Mouse (Mus musculus) layer of hippocampus, adult 18-20 months (tissue): ENCODE data around the gene Dlx2. TPM values are rescaled to one million over a fixed set of nuclear protein-coding genes. Genes with fewer than 3 reads are reported as not detected.

Experiments
- DNase-seq, 2 experiments: peaks; one replicate each; pipeline ENCODE4 v3.0.0; 2022; ENCODE audit warnings: low spot score in 2 of 2
- total RNA-seq, 2 experiments: library from RNA; stranded (reverse); gene quantifications; 2 replicates each; pipeline ENCODE4 v1.2.3; 2021

Gene Dlx2
- total RNA-seq, 2 experiments from 2014 or later, result 5.0 to 5.5 TPM

DNA sequence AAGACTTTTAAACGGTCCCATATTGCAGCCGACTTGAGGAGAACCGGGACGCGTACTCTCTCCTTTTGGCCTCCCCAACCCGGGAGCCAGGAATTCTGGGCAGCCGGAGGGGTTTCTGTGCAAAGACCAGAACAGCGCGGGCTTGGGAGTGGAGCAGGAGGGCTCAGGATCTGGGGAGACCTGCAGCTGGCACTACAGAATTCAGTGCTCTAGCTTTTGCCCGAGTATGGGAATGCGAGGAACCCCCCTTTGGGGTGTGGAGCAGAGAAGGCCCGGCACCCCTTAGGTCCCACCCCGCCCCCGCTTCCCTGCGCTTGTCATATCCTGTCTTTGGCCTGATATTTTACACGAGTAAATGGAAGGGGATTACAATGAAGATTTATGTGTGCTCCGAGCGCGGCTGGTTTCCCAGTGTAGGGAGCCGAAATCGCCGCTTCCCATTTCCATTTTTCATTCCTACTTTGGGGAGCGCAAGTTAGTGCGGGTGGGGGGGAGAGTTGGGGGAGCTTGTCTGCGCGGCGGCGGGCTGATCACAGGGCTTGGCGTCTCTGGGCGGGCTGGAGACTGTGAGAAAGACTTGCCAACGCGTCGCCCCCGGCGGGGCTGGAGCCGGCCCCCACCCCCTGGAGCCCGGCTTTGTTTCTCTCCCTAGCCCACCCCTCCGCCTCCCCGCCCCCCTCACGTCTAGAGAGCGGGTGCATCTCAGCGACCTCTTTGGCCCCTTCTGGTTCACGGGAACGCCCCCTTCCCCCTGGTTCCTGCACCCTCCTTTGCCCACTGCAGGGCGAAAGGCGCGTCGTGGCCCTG lies 5.7 kb downstream of the Dlx2 start:
- no peak for DNase-seq

DNA sequence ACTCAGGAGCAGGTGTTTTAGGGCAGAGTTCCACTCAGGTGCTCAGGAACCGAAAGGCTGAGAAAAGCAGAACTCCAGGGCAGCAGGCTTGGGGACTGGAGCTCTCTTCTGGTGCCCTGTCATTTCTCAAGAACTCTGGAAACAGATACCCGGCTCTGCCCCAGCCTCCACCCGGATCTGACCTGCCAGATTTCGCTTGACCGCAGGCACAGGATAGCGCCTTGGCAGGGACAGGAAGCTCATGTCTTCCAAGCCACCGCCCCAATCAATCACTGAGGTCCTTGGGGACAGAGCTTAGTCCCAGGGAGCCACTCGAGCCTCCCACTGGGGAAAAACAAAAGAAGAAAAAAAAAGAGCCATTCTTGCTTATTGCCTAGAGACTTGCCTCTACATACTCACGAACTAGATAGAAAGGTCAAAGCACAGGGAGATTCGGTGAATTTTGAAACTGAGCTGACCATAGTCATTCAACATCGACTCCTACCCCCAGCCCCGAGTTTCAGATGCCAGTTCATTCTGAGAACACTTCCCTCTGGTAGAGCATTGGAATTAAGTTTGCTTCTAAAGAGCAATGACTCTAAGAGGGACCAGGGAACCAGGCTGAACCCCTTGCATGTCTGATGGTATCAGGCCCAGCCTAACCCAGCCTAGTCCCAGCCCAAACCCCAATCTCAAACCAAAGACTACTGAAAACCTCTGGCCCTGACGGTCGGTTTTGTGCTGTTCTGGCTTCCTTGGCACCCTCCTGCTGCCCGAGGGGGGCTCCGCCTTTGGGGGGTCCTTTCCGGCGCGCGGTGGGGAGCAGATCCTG lies 12.1 kb downstream of the Dlx2 start:
- DNase-seq, result no peak

DNA sequence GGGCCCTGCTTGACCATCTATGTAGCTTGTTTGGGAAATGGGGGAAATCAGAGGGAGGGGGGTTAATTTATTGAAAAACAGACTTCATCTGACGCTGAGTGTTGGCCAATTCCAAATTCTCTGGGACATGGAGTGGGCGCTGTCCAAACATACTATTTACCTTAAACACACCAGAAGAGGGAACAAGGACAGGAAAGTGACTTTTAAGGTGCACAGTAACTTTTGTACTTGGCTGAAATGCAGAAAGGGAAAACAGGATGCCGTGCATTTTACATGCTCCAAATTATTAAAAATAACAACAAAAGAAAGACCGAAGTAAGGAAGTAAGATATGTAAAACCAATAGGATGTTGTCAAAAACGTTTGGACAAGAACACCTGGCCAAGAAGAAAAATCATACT lies 13.5 kb downstream of the Dlx2 start:
- DNase-seq, result no peak

DNA sequence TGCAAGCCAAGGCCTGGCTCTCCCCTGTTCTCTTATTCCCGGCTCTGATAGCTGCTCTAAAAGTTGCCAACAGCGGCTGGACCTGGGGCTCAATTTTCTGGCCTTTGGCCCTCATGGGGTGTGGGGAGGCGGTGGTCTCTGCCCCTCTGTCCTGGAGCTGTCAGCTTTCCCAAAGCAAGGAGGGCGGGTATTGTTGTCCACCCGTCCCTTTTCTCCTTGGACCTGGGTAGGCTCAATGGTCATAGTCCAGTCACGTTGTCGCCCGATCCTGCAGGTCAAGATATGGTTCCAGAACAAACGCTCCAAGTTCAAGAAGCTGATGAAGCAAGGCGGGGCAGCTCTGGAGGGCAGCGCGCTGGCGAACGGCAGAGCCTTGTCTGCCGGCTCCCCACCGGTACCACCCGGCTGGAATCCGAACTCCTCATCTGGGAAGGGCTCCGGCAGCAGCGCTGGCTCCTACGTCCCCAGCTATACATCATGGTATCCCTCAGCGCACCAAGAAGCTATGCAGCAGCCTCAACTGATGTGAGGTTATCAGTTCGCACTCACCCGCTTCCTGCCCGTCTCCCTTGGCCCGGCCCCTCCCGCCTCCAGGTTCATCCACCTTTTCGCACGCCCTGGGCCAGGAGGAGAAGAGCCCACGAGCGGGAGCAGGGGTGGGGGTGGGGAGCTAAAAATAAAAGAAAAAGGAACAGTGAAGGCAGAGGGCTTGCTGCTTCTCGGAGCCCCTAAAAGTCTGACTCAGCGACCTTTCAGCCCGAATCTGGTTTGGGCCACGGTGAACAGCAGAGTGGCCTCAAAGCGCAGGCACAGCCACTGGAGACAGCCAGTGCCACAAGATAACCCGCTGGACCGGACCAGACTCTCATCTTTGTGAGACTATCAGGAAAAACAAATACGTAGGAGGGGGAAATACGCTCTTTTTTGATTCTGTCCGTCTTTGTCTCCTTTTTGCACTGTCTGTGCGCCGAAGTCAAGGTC lies 14.3 kb downstream of the Dlx2 start:
- no peak for DNase-seq

DNA sequence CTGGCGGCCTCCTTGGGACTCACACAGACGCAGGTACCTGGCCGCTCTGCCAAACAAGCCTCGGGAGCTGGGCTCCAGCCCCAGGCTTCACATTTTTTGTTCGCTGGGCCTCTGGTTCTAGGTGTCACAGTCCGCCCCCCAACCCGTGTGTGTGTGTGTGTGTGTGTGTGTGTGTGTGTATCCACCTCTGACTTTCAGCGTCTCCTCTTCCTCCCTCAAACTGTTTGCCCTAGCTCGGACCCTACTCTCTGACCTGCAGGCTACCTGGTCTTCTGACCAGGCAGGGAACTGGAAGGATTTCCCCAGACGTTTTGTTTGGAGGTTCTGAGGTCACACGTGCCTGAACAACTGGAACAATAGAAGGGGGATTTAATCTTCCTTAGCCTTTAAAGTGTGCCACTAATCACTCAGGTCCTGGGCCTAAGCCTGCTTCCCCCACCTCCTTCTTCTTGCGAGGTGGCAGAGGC lies 15.4 kb downstream of the Dlx2 start:
- DNase-seq, result no peak

DNA sequence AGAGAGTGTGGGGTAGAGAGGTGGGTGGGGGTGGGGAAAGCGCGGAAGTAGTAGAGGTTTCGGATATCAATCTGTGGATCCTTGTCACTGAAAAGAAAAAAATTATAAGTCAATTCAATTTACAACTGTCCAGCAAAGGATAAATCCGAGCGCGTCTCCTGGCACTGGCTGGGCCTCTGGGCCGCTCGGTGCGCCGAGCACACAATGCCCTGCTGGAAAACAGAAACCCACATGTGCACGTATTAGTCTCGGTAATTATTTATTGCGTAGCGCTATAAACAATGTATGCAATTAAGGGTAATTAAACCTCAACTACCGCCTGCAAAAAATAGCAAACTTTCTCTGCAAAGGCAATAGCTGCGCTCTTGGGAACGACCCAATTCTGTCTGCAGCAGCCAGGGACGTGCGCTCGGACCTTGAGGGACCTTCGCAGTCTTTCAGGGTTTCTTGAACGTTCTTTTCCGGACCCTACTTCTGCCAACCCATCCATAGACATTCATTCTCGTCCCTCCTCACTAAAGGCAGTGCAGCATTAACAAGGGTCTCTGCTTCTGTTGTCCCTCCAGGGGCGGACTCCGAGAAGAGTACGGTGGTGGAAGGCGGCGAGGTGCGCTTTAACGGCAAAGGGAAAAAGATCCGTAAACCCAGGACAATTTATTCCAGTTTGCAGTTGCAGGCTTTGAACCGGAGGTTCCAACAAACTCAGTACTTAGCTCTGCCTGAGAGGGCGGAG lies 16.0 kb downstream of the Dlx2 start:
- DNase-seq, result no peak

DNA sequence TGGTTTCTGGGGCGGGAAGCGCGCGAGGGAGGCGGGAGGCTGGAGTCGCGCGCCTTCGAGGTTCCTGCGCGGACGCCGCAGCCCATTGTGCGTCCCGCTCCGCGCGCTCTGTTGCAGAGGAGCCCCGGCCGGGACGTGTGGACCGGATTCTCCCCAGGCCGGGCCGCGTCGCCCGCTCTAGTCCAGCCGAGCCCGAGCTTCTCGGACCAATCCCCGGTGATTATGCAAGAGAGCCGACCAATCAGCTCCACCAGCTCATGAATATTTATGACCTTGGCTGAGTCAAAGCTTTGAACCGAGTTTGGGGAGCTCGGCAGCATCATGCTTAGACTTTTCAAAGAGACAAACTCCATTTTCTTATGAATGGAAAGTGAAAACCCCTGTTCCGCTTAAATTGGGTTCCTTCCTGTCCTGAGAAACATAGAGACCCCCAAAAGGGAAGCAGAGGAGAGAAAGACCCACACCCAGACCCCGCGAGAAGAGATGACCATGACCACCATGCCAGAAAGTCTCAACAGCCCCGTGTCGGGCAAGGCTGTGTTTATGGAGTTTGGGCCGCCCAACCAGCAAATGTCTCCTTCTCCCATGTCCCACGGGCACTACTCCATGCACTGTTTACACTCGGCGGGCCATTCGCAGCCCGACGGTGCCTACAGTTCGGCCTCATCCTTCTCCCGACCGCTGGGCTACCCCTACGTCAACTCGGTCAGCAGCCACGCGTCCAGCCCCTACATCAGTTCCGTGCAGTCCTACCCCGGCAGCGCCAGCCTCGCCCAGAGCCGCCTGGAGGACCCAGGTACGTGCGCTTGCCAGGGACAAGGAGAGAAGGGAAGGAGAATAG lies 16.8 kb downstream of the Dlx2 start:
- DNase-seq, result no peak

DNA sequence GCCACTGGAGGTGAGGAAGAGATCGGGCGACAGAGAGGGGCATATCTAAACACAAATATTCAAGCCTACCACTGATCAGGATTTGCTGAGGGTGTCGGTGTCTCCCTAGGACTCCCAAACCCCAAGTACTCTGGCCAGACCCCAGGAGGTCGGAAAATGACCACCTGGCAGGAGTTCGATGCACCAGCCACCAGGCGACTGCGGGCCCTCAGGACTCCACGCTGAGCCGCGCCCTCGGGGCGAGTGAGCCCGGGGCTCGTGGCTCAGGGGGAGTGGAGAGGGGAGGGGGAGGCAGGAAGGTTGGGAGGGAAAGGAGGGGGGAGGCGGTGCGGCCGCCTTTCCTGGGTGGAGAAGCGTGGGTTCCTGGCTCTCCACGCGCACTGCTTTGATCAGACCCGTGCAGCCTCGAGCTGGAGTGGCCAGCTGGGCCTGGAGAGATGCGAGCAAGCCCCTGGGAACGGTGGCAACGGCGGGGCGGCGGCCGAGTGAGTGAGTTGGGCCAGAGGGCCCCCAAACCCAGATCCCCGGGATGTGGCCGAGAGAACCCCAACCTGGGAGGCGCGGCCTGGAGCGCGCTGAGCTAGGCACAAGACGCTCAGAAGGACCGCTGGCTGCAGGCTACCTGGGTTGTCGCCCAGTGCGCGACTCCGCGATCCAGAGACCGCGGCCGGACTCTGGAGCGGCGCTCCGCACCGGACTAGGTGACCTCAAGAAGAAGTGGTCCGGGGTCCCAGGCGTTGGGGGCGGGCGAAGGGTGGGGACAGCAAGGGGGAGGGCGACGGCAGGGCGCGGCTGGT lies 17.6 kb downstream of the Dlx2 start:
- no peak for DNase-seq

DNA sequence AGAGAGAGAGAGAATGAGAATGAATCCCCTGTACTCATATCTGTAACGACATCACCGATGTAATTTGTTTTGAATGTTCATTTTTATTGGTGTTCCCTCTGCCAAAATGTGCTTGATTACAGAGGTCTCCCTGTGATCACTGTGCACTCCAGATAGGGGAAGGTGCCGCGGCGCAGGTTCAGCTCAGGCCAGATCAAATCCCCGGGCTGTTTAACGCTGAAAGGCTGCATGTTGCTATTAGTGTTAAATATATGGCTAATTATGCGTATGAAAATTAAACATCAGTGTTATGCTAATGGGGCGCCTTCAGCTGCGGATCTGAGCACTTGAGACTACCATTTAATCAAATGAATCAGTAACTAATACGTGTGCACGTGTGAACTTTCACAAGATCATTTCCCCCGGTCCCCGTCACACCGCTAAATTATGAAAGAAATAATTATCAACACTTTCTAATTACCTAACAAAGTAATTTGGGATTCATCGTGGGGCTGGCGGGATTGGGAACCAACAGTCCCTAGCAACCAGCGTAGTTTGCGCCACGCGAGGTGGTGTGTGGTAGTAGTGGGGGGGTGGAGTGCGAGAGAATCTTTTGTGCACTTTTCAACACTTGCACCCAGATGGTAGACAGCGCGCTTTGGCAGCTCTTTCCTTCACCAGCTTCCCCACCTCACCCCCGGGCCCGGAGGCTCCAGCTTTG lies 18.4 kb downstream of the Dlx2 start, which contains the start of gene Dlx1:
Gene Dlx1, plus strand, starts transcription at position 100 of the 700 bp plus-strand sequence.
- DNase-seq, result no peak

DNA sequence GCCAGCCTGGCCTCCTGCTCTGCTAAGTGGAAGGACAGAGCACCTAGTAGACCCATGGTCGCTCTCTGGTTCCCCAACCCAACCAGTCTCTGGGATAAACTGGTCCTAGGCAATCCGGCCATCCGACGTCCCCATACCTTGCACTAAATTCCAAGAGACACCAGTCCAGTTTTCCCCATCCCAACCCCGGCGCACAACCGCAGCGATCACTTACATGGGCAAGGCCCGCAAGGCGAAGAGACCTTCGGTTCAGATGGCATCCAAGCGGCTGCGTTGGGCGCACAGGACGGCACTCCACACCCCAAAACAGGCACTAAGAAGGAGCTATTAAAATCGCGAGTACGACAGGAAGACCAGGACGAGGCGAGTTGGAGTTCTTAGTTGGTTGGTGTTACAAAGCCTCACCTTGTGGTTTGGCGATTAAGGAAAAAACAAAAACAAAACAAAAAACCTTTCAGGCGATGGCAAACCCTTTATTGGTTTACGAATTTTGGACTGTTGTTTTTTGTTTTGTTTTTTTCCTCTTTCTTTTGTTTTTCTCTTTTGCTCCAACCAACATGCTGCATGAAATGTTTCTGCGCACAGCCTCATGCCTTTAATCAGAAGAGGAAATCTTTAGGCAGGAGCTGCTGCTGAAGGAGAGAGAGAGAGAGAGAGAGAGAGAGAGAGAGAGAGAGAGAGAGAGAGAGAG lies 19.1 kb downstream of the Dlx2 start:
- no peak for DNase-seq

DNA sequence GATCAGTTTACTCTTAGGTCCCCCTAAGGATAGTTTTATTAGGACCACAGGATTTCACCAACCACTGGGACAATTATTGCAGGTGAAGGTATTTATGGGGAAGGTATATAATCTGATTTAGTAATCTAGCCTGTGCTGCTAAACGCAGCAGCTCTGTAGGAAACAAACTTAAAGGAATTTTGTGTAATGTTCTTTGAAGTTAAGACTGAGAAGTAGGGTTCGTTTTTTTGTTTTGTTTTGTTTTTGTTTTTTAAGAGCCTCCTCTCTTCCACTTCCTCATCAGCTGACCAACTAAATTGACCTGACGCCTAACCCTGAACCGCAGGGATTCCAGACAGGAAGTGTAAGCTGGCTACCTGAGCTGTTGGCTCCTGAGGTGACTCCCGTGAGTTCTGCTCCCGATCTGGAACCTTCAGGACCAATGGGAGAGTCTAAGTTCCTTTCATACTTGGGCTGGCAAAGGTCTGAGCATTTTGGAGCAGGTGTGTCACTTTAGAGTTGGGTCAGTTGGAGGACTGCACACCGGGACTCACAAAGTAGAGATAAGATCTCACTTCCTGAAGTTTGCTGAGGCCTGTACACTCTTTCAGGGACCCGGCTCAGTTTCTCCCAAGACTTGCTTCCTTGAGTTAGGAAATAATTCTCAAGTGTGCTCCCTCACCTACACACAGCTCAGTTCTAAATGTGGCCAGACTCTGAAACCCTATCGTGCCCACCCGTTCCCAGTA lies 19.8 kb downstream of the Dlx2 start:
- no peak for DNase-seq

DNA sequence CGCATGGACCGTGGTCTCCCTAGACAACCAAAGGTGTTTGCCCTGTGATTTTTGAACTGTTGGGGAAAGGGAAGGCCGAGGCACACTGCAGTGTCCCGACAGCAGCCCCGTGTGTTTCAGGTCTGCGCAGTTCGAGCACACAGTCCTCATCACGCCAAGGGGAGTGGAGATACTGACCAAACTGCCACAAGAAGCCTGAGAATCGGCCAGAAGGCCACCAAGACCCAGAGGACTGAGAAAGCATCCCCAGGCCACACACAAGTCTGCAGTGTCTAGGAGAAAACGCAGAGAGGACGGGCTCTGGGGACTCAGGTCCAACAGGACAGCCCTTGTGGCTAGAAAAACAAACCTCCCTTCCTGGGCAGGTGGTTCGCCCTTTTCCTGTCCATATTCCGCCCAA lies 21.8 kb downstream of the Dlx2 start:
- no peak for DNase-seq

DNA sequence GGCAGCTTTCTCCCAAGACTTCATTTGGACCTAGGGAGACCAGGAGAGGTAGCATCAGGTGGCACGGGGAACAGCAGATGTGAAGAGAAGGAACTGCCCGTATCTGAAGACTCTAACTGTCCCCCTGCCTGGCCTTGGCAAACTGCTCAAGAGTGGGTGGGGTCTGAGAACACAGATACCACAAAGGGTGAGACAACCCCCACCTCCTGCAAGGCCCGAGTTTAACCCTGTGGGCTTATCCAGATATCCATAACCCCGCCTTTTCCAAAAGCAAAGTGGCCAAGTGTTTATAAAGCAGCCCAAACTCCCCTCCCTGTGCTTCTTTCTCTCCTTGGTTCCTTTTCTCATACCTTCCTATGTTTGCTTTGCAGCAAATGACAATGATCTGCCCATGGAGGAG lies 23.1 kb downstream of the Dlx2 start:
- DNase-seq, result no peak

DNA sequence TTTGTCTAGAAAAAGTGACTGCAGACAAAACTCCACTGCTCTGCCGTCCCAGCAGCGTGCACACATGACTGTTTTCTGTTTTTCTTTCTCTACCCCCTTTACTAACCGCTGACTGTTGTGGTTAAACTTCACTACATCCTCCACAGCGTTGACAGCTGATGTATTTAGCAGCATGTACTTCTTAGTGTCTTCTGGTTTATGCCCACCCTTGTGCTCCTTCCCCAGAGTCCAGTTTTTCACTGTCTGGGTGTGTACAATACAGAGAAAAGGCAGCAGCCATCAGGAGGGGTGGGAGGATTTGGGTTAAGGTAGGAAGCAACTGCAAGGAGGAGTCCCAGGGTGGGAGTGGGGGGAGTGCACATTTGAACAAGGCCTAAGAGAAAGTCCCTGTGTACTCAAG lies 23.7 kb downstream of the Dlx2 start:
- DNase-seq, result no peak

DNA sequence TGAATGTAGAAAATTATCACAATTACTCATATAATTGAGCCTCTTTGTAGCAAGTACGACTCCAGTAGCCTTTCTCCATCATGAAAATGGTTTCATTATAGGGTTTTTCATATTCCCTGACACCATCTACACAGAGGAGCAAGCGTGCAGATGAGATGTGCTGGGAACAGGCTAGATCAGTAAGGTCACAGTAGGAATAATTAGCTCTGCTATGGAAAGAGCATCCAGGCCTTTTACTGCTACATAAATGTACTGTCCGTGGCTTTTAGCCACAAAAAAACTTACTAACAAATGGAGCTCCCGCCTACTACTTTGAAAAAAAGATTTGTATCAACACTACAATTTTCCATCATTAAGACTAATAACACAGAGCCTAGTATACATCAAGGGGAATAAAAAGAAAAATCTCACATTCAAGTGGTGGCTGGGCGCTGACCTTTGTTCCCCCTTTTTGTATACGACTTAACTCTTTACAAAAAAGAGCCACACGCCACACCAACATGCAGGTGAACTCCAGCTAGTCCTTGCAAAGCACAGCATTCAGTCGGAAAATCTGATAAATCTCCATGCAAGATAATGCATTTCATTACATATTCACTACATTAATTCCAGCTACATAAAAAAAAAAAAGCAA lies 29.0 kb downstream of the Dlx2 start:
- DNase-seq, result no peak

DNA sequence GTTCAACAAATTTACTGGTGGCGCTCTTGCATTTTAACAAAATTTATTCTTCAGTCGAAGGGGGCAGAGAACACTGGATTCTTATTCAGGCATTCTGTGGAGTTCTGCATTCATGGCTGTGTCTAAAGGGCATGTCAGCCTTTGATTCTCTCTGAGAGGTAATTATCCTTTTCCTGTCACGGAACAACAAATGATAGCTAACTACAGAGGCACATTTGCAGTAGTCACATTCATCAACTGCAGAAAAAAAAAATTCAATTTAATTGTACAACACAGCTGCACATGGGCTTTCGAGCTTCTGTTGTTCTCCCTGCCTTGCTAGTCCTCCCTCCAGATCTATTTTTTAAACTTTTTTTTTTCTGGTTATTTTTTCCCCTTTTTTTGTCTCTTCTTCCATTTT lies 29.6 kb downstream of the Dlx2 start:
- DNase-seq, result no peak
